Mouse (Mus musculus): ENCODE measurements around the gene Gstt4.

DNA sequence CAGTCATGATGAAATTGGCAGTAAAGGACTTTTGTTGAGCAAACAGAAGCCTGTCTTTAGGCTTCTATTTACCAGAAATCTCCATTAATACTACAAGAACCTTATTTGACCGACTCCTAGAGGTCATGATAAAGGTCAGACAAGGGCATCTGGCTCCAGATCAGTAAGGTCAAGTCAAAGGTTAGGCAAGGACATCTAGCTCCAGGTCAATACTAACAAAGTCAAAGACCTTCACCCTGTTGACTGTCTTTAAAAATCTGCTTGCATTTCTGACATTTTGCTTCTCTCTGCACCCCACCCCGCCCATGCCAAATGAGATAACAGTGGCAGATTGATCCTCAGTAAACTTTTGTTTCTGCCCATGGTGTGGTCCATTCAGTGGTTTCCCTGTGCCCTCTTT, 18.1 kb downstream of the Gstt4 start:
- TF ChIP-seq CTCF (IDR thresholded peaks at IDR 0.05) (no peak), EP300 (IDR thresholded peaks at IDR 0.05) (no peak)
